Mouse (Mus musculus) frontal cortex, postnatal 36 days (tissue): ENCODE measurements around the gene Kdm4a.

Source experiments
- DNase-seq, 2 experiments: peaks; one replicate each; pipeline ENCODE4 v3.0.0; 2022; ENCODE audit warnings: low spot score in 2 of 2

Gene Kdm4a

DNA sequence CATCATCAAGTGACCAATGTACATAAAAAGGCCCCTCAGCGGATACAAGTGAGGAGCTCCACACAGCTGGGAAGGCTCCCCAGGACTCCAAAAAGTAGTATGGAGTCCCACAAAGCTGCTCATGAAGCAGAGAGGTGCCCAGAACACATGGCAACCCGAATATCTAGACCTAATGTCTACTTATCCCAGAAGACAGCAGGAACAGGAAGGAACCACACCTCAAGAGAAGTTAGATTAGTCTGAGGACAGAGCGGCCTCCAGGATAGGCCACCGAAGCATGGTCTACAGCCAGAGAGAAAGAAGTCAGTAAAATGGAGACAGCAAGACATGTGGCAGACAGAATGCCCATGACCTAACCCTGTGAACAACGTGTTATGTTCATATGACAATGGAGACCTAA lies 25.0 kb downstream of the Kdm4a start:
- DNase-seq, result no peak

GRCm38 (mm10) chr4:118152020-118152785 lies 27.6 kb downstream of the Kdm4a start:
- peak in 1 of 2 experiments; percentile 28 for DNase-seq

DNA sequence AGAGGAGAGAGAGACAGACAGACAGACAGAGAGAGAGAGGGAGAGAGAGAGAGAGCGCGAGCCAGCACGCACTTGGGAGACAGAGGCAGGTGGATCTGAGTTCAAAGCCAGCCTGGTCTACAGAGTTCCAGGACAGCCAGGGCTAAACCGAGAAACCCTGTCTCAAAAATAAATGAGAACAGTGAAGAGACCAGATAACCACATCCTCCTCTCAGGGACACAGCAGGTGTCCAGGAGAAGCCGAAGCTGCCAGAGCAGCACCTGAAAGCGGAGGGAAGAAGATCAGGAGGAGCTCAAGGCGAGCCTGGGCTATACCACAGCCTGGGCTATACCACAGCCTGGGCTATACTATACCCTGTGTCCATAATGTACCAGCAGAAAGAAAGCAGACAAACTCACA lies 29.0 kb downstream of the Kdm4a start:
- no peak for DNase-seq

GRCm38 (mm10) chr4:118149956-118150680 lies 29.7 kb downstream of the Kdm4a start:
- no peak for DNase-seq

GRCm38 (mm10) chr4:118149055-118149576 lies 30.7 kb downstream of the Kdm4a start:
- DNase-seq, result no peak

DNA sequence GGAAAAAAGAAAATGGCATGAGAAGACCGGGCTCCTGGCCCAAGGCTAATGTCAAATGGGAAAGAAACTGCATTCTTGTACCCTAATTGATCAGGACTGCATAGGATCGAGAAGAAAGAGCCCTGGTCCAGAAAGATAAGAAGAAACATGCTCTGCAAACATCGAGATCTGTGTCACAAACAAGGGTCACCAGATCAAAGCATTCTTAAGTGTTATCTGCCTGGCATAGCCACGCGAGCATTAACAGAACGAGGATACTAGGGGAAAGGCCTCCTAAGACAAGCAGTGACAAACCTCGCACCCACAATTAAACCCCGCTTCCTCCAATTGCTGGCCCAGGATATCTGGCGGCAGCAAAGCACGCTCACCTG lies 31.5 kb downstream of the Kdm4a start:
- no peak for DNase-seq

DNA sequence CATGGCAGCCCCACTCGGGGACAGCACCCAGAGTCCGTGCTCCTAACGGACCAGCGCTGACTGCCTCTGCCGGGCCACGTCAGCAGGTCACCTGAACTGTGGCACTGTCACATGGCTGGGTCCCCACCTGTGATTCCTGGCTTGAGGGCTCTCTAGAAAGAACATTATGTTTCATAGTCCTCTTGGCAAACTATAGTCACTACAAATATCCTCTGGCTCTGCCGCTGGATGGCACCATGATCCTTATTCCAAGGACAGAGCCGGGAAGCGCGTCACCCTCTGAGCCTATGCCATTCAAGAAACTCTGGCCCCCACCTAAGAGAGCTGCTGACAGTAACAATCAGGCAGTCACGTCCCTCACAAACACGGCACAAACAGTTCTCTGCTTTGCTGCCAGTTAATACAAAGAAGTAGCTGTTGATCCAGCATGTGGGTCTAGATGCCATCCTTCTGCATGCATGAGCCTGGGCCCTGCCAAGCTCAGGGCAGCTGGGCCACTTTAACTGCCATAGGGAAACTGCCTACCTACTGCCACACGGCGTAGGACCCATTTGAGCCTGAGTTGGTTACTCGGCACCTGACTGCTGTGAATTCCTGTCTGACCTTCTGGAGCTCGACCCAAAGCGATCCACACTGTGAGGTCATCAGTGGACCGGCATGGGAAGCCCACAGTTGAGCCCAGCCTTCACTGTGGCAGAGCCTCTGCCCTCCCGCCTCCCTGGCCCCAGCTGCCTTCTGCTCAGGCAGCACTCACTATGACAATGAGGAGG lies 32.1 kb downstream of the Kdm4a start:
- DNase-seq, result peak in 1 of 2 experiments; percentile 32

DNA sequence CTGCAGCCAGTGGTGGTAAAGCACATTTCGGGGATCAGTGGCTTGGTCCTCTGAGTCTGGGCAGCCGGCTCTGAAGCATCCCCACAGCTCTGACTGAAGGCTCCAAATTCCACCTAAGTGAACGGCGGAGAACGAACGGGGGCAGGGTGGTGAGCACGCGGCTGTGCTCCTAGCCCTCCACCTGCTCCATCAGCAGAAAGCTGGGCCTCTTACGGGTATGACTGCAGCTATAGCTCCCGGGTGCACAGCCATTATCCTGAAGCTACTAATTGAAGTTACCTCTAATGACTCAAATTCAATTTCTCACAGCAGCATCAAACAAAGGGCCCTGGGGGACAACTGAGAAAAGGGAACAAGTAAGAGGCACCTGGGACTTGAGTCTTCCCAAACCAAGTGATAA lies 32.8 kb downstream of the Kdm4a start:
- no peak for DNase-seq

DNA sequence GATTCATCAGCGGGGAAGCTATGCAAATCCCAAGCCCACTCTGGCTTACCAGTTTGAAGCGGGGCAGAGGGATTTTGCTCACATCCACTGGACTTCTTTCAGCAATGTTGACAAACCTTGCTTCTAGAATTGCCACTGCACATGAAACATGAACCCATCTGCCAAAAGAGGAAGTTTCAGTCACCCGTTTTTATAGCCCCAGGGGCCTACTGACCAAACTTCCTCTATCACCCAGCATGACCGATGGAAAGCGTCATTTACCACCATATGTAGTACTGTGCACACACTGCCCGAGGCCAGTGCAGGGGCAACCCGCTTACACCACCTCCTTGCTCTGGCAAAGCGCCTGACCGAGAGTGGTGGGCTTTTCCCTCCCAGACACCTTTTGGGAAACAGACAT lies 35.5 kb downstream of the Kdm4a start:
- DNase-seq, result no peak

- no peak for DNase-seq
Observed at GRCm38 (mm10) chr4:118143679-118144078, 36.2 kb downstream of the Kdm4a start.

DNA sequence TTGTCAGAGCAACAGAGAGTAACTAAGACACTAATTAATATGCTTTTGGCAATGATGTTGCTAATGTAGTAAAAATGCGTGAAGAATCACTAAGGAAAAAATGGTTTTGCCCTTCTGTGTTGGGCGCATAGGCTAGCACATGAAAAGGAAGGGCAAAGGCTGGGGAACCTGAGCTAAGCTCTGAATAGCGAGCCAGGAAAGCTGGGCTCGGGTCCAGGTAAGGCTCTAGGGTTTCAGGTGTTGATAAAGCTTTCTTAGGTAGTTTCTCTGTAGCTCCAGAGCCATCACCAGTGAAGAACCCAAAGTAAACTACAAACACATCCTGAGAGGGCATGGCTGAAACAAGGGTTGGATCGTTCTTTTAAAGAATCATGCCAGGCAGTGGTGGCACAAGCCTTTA lies 38.3 kb downstream of the Kdm4a start:
- no peak for DNase-seq

DNA sequence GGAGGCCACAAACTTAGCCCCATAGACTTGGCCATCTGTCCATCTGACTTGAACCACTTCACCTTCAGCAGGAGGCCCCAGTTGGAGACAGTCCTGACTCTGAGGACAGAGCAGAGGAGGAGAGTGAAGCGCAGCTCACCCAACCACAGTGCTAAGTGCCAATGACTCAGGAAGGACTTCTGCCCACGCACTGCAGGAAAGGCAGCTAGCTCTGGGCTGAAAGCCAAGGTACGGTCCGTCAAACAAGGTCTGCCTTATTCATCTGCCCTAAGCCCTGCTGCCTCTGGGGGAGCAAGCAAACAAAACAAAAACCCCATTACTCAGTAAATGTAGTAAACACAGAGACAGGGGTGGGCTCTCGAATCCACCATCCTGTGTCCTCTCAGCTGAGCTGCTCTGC lies 41.0 kb downstream of the Kdm4a start:
- DNase-seq, result peak; percentile 68 to 77

GRCm38 (mm10) chr4:118137857-118138256 lies 42.0 kb downstream of the Kdm4a start:
- DNase-seq, result no peak

DNA sequence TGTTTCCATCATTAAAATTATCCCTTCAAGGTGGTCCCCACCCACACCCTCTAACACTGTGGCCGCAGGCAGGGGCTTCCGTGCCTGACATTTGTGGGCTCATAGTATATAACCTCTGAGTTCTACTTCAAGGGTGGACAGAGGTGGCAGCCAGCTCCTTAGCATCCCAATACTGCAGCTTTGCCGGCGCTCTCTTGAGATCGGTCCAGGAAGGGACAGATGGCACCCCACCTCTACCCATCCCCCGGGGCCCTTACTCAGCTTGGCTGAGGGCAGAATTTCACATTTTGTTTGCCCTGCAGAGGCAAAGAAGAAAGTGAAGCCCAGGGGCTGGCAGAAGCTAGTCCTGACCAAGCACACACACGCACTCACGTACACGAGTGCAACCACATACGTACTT lies 42.5 kb downstream of the Kdm4a start:
- no peak for DNase-seq

DNA sequence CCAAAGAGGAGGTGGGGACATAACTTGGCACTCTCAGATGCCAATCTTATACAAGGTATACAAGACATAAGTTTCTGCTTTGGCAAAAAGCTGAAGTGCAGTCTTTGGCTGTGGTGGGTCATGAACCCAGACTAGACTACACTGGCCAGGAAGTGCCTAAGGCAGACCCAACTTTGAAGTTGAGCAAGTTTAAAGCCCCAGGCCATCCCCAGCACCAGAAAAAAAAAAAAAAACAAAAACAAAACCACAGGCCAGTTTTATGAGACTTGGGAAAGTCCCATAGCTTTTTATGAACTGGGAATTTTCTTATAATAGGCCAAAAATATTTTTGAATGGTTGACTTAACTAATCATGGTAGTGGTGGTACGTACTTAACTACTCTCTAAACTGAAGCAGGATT lies 44.4 kb downstream of the Kdm4a start:
- no peak for DNase-seq

- DNase-seq, result peak; percentile 98
Observed at GRCm38 (mm10) chr4:118134485-118135365, 45.1 kb downstream of the Kdm4a start, which contains the start of gene St3gal3. Gene St3gal3 (minus strand): TSS chr4:118134914.

- DNase-seq, result peak in 1 of 2 experiments; percentile 37
Observed at GRCm38 (mm10) chr4:118131329-118131728, 48.5 kb downstream of the Kdm4a start.

- DNase-seq, result no peak
Observed at GRCm38 (mm10) chr4:118123030-118123704, 56.7 kb downstream of the Kdm4a start.

DNA sequence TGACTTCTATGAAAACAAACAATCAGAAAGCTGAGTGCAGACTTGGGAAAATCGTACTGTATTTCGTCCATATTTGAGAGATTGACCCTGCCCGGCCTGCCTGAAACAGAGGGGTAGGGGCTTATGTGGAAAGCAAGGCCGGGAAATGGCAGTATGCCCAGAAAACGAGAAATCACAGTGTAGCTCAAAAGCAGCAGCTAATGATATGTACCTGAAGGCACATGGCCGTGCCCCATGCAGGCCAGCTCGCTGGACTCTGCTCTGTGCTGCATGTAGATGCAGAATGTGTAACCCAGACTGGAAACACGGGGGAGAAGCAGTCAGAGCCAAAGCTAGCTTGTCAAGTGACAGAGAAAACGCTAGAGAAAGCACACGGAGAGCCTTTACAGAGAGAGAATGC lies 57.8 kb downstream of the Kdm4a start:
- DNase-seq, result no peak

- DNase-seq, result no peak
Observed at GRCm38 (mm10) chr4:118117565-118117964, 62.3 kb downstream of the Kdm4a start.

DNA sequence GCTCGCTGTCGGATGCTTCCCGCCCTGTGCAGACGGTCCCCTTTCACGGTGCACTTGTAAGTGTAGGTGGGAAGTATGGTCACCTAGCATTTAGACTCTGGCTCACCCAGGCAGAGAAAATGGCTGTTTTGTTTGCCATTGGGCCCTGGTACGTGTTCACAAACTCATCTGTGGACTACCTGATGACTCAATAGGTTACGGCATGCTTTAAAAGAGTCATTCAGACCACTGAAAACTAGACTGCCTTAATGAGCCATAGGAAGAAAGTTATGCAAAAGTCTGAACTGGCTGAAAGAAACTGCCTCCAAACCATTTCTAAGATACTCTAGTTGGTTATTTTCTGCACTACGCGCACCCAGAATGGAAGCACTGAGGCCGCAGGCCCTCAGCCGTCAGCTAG lies 63.7 kb downstream of the Kdm4a start:
- DNase-seq, result no peak
